Mouse (Mus musculus): ENCODE data around the gene Glcci1. TPM values are rescaled to one million over a fixed set of nuclear protein-coding genes. Genes with fewer than 3 reads are reported as not detected.

Gene Glcci1
- polyA plus RNA-seq, 1 experiment from 2014 or later, result 10.9 TPM

DNA sequence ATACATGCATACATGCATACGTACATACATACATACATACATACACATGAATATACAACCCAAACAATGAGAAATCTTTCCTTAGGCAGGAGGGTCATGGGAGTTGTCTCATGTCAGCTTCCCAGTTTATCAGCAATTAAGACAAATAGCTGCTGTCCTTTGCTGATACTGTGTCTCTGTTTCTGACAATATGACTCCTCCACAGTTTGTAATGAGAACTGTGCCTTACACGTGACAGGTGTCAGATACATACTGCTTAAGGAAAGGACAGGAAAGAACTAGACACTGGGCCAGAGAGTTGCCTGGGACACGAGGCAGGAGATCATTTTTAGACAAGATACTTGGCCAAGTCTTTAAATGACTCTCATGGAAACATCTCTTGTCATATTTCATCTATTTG lies 35.1 kb upstream of the Glcci1 start:
- H3K4me3 ChIP-seq (ENCODE audit: low read depth, low read length), result no peak overlapping the region
- ATAC-seq (ENCODE audit: insufficient number of reproducible peaks, insufficient read depth, low FRiP score, low read depth), result no peak
- 73% methylated on average over 3 of the region's 3 CpGs for WGBS
- H3K4me2 ChIP-seq (replicated peaks; ENCODE audit: low read depth, low read length), result no peak overlapping the region
- no peak overlapping the region for H3K27ac ChIP-seq (ENCODE audit: low read length)
- H3K27me3 ChIP-seq (ENCODE audit: control insufficient read depth, insufficient read depth, low read length), result no peaks in the 10 kb centered on the region
- no peaks in the 10 kb centered on the region for H3K9me3 ChIP-seq (ENCODE audit: control insufficient read depth, low read depth, low read length)
- no peaks in the 10 kb centered on the region for H3K36me3 ChIP-seq (ENCODE audit: control insufficient read depth, insufficient read depth, low read length)
- peaks cover 10% of the 10 kb centered on the region for H3K4me1 ChIP-seq (ENCODE audit: control insufficient read depth, insufficient read depth, low read length)
- no peak overlapping the region for H3K9ac ChIP-seq (replicated peaks; ENCODE audit: low read depth, low read length)

DNA sequence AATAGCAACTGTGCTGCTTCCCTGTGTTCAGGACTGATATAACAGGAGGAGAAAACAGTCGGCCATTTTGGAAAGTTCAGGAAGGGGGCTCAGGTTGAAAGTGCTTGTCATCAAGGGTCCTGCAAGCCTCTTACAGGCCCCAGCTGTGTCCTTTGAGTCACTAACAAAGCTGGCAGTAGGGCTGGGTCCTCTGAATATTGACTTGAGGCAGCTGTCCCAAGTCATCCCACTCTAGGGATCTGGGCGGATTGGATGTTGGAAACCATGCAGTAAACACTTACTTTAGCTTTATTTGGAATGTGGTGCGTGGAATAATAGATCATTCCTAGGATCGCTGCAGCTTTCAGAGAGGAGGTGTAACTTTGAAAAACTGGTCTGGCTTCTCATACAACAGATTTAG lies 34.6 kb upstream of the Glcci1 start:
- Histone ChIP-seq H3K27ac (ENCODE audit: low read length) (no peak overlapping the region), H3K27me3 (ENCODE audit: control insufficient read depth, insufficient read depth, low read length) (no peaks in the 10 kb centered on the region), H3K4me1 (ENCODE audit: control insufficient read depth, insufficient read depth, low read length) (peaks cover 10% of the 10 kb centered on the region), H3K4me2 (replicated peaks; ENCODE audit: low read depth, low read length) (no peak overlapping the region), H3K36me3 (ENCODE audit: control insufficient read depth, insufficient read depth, low read length) (no peaks in the 10 kb centered on the region), H3K9ac (replicated peaks; ENCODE audit: low read depth, low read length) (no peak overlapping the region), H3K4me3 (ENCODE audit: low read depth, low read length) (no peak overlapping the region), H3K9me3 (ENCODE audit: control insufficient read depth, low read depth, low read length) (no peaks in the 10 kb centered on the region)
- no peak; the same call in 1 of the 2 replicates for ATAC-seq (ENCODE audit: insufficient number of reproducible peaks, insufficient read depth, low FRiP score, low read depth)
- 53% methylated on average over 4 of the region's 4 CpGs for WGBS

DNA sequence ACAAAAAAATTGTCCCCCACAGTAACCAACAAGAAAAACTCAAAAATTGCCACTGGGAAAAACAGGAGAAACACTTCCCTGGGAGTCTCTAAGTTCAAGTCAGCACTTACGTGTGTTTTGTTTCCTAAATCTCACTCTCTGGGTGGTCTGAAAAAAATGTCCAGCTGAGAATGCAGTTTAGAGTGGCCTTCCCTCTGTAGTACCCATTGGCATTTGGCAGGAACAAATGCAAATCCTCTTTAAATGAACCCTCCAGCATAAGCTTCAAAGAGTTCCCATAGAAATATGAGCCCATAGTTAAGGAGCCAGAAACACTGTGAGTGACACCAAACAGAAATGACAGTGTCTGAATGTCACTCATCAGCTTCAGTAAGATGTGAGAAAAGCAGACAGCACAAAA lies 30.2 kb upstream of the Glcci1 start:
- Histone ChIP-seq H3K36me3 (ENCODE audit: control insufficient read depth, insufficient read depth, low read length) (no peaks in the 10 kb centered on the region), H3K4me3 (ENCODE audit: low read depth, low read length) (no peak overlapping the region), H3K9ac (replicated peaks; ENCODE audit: low read depth, low read length) (no peak overlapping the region), H3K4me1 (ENCODE audit: control insufficient read depth, insufficient read depth, low read length) (0 out of 2 replicates have a peak, but pooled peaks cover 1% of the 10 kb centered on the region), H3K4me2 (replicated peaks; ENCODE audit: low read depth, low read length) (no peak overlapping the region), H3K27ac (ENCODE audit: low read length) (no peak overlapping the region), H3K27me3 (ENCODE audit: control insufficient read depth, insufficient read depth, low read length) (no peaks in the 10 kb centered on the region), H3K9me3 (ENCODE audit: control insufficient read depth, low read depth, low read length) (no peaks in the 10 kb centered on the region)
- 31% methylated on average over 1 of the region's 1 CpGs for WGBS
- no peak for ATAC-seq (ENCODE audit: insufficient number of reproducible peaks, insufficient read depth, low FRiP score, low read depth)

DNA sequence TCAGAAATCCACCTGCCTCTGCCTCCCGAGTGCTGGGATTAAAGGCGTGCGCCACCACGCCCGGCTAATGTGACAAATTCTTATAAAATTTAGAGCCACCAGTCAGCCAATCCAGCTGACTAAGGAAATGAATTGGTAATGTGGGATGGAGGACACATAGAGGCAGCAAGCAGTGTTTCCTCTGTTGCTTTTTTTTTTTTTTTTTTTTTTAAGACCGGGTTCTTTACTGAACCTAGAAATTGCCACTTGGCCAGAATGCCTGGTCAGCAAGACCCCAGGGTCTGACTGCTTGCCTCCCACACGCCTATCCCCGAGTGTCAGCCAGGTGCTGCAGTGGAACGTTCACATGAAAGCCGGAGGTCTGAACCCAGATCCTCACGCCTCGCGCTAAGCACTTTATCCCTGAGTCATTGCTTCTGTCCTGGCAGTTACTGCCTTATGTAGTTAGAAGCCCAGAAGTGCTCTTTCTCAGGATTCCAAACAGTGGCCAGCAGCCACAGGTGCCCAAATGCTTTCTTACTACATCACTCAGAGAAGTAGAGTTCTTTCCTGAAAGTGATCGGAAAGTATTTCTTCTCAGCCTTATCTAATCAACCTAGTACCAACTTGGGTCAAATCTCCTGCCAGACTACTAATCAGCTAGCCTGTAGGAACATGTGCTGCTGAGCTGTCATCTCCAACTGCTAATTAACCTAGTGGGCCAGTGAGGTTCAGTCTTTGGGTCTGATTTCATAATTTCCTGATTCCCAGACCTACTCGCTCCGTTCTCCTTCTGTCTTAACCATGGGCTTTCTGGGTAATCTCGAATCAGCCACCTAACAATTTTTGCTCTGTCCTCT lies 24.7 kb upstream of the Glcci1 start:
- H3K9ac ChIP-seq (replicated peaks; ENCODE audit: low read depth, low read length), result no peak overlapping the region
- no peaks in the 10 kb centered on the region for H3K36me3 ChIP-seq (ENCODE audit: control insufficient read depth, insufficient read depth, low read length)
- no peak overlapping the region for H3K4me3 ChIP-seq (ENCODE audit: low read depth, low read length)
- WGBS, result 91% methylated on average over 17 of the region's 17 CpGs
- peaks cover 6% of the 10 kb centered on the region; the same call in 1 of the 2 replicates for H3K4me1 ChIP-seq (ENCODE audit: control insufficient read depth, insufficient read depth, low read length)
- H3K9me3 ChIP-seq (ENCODE audit: control insufficient read depth, low read depth, low read length), result no peaks in the 10 kb centered on the region
- H3K27me3 ChIP-seq (ENCODE audit: control insufficient read depth, insufficient read depth, low read length), result no peaks in the 10 kb centered on the region
- no peak overlapping the region for H3K4me2 ChIP-seq (replicated peaks; ENCODE audit: low read depth, low read length)
- ATAC-seq (ENCODE audit: insufficient number of reproducible peaks, insufficient read depth, low FRiP score, low read depth), result peak; percentile 56; the same call in 1 of the 2 replicates
- no peak overlapping the region for H3K27ac ChIP-seq (ENCODE audit: low read length)

DNA sequence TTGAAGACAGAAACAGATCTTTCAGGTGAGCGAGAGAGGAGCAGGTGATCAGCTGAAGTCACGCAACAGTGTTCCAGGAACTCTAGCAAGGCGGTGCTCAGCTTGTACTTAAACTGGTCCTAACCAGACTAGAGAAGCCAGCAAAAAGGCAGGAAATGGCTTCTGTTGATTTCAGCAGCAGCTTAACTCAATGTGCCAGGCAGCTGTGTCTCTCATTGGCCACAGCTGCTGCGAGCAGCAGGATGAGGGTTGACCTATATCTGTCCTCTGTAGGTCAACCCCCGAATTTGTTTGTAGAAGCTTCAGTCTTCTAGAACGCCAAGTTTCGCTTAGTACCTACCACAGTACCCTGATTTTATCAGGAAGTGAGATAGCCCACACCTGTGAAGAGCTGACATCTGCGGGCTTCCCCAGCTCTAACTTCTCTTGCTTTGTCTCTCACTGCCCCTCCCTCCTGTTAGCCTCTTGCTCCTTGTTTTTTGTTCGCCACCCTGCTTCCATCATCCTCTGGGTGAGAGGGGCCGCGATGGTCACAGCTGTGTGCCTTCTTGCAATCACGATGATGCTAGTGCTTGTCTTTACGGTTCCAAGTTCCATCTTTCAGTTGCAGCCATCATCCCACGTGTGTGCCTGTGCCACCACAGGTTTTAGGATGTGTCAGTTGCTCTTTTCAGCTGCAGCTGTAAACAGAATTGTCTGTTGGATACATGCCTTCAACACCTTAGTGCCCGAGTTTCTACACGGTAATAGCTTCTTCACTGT lies 23.8 kb upstream of the Glcci1 start:
- ATAC-seq (ENCODE audit: insufficient number of reproducible peaks, insufficient read depth, low FRiP score, low read depth), result 0 out of 2 replicates have a peak, but pooled peaks have one; percentile 42
- Histone ChIP-seq H3K4me3 (ENCODE audit: low read depth, low read length) (no peak overlapping the region), H3K4me1 (ENCODE audit: control insufficient read depth, insufficient read depth, low read length) (peaks cover 6% of the 10 kb centered on the region; the same call in 1 of the 2 replicates), H3K27me3 (ENCODE audit: control insufficient read depth, insufficient read depth, low read length) (no peaks in the 10 kb centered on the region), H3K27ac (ENCODE audit: low read length) (no peak overlapping the region), H3K36me3 (ENCODE audit: control insufficient read depth, insufficient read depth, low read length) (no peaks in the 10 kb centered on the region), H3K9ac (replicated peaks; ENCODE audit: low read depth, low read length) (no peak overlapping the region), H3K4me2 (replicated peaks; ENCODE audit: low read depth, low read length) (no peak overlapping the region), H3K9me3 (ENCODE audit: control insufficient read depth, low read depth, low read length) (no peaks in the 10 kb centered on the region)
- 71% methylated on average over 16 of the region's 16 CpGs for WGBS

DNA sequence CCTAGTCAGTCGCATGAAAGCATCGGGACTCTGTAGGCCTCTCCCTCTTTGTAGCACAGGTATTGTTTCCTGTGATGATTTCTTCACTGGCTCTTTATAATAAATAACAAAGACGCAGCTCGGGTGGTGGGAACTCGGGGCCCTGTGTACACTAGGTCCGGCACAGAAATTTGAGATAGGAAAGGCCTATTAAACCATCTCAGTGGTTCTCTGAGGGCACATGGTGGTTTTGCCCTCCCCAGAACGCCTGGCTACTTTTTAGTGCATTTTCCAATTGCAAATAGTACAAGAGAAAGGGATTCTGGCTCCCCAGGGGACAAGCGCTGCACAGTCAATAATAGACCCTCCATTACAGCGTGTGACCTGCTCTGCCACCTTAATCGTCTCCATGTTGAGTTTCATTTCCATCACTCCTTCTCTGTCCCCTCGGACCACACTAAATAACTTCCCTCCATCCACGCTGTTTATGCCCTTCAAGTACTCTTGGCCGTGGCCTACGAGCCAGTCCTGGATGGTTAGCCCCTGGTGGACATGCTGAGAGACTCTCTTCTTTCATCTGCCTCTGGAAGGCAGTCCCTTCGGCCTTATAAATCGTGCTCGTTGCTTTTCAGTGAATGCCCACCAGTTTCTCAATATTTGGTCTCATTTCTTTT lies 22.9 kb upstream of the Glcci1 start:
- 88% methylated on average over 17 of the region's 17 CpGs for WGBS
- no peak overlapping the region for H3K9ac ChIP-seq (replicated peaks; ENCODE audit: low read depth, low read length)
- no peak overlapping the region for H3K4me3 ChIP-seq (ENCODE audit: low read depth, low read length)
- H3K27ac ChIP-seq (ENCODE audit: low read length), result no peak overlapping the region
- H3K9me3 ChIP-seq (ENCODE audit: control insufficient read depth, low read depth, low read length), result no peaks in the 10 kb centered on the region
- H3K27me3 ChIP-seq (ENCODE audit: control insufficient read depth, insufficient read depth, low read length), result no peaks in the 10 kb centered on the region
- no peaks in the 10 kb centered on the region for H3K36me3 ChIP-seq (ENCODE audit: control insufficient read depth, insufficient read depth, low read length)
- no peak for ATAC-seq (ENCODE audit: insufficient number of reproducible peaks, insufficient read depth, low FRiP score, low read depth)
- H3K4me2 ChIP-seq (replicated peaks; ENCODE audit: low read depth, low read length), result no peak overlapping the region
- H3K4me1 ChIP-seq (ENCODE audit: control insufficient read depth, insufficient read depth, low read length), result peaks cover 6% of the 10 kb centered on the region; the same call in 1 of the 2 replicates

DNA sequence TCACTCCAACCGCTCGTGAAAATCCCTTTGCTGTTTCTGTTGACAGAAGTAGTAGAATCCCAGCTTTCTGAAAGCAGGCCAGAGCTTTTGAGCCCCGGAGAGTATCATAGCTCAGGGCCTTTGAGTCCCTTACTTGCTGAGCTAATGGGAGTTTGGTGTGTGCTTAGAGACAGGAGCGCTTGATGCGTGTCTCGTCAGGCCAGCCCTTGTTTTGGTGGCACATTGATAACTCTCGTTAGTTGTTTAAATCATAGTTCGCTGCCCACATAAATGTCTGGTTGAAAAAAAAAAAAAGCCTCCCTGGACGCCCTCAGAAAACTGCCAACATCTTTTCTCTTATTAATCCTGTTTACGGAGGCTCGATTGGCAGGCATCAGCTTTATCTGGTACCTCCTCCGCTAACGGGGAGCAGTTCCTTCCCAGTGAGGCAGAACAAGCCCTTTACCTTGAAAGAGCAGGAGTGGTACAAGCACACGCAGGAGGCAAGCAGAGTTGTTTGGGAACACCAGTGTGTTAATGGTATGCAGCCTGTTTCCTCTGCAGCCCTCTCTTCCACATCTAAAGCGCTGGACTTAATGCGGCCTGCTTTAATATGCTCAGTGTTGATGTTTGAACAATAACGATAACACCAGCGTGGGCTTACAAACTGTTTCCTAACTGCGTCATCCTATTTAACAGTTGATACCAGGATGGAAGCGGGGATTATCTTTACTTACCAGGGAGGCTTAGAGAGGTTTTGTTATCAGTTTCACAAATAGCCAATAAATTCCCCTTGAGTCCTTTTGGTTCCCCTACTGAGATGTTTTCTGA lies 22.2 kb upstream of the Glcci1 start:
- Histone ChIP-seq H3K9me3 (ENCODE audit: control insufficient read depth, low read depth, low read length) (no peaks in the 10 kb centered on the region), H3K27me3 (ENCODE audit: control insufficient read depth, insufficient read depth, low read length) (no peaks in the 10 kb centered on the region), H3K9ac (replicated peaks; ENCODE audit: low read depth, low read length) (no peak overlapping the region), H3K4me3 (ENCODE audit: low read depth, low read length) (no peak overlapping the region), H3K4me2 (replicated peaks; ENCODE audit: low read depth, low read length) (no peak overlapping the region), H3K36me3 (ENCODE audit: control insufficient read depth, insufficient read depth, low read length) (no peaks in the 10 kb centered on the region), H3K4me1 (ENCODE audit: control insufficient read depth, insufficient read depth, low read length) (peaks cover 6% of the 10 kb centered on the region; the same call in 1 of the 2 replicates), H3K27ac (ENCODE audit: low read length) (no peak overlapping the region)
- 61% methylated on average over 20 of the region's 20 CpGs for WGBS
- no peak for ATAC-seq (ENCODE audit: insufficient number of reproducible peaks, insufficient read depth, low FRiP score, low read depth)

DNA sequence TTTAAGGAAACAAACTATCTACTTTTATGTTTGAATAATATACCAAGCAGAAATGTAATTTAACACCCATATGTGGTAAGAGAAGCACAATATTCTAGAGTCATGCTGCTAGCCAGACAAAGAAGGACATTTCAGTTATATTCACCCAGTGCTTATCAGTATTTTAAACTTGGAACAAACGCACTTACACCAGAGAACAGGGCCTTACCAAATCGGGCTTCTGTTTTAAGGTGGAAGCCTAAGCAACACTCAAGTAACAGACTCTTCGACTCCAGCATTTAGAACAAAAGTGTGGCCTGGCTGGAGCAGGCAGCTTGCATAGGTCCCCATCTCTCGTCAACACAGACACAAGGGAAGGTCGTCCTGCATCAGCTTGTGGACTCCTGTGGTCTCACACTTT lies 21.2 kb upstream of the Glcci1 start:
- 53% methylated on average over 5 of the region's 5 CpGs for WGBS
- Histone ChIP-seq H3K36me3 (ENCODE audit: control insufficient read depth, insufficient read depth, low read length) (no peaks in the 10 kb centered on the region), H3K4me2 (replicated peaks; ENCODE audit: low read depth, low read length) (no peak overlapping the region), H3K27ac (ENCODE audit: low read length) (no peak overlapping the region), H3K4me3 (ENCODE audit: low read depth, low read length) (no peak overlapping the region), H3K9ac (replicated peaks; ENCODE audit: low read depth, low read length) (no peak overlapping the region), H3K4me1 (ENCODE audit: control insufficient read depth, insufficient read depth, low read length) (peaks cover 6% of the 10 kb centered on the region; the same call in 1 of the 2 replicates), H3K9me3 (ENCODE audit: control insufficient read depth, low read depth, low read length) (no peaks in the 10 kb centered on the region), H3K27me3 (ENCODE audit: control insufficient read depth, insufficient read depth, low read length) (no peaks in the 10 kb centered on the region)
- no peak for ATAC-seq (ENCODE audit: insufficient number of reproducible peaks, insufficient read depth, low FRiP score, low read depth)
